14 mouse cellular contexts compared by ENCODE assay signal in the genomic region with DNA sequence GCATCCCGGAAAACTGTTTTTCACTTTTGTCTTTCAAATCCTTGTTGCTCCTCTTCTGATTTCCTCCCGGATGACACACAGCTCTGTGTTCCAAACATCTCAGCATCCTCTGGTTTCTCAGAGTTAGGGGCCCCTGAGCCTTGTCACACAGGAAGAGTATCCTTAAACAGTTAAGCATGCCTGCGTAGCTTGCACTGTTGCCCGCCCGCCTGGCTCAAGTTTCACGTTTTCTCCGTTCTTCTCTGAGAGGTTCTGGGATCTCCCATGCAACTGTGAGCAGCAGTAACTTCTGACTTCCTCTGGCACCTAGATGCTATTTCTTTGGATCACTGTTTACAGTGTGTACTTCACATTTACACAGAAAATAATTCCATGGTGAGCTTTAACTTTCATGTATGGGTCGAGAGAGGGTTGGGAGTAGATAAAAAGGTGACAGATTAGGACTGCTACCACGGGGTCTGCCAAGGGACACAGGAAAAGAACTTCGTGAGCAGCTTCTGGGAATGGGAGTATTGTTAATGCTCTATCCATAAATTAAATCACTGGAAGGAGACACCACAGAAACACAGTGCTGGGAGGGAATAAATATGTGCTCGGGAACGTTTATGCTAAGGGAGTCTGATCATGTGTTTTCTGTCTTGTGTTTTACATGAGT. TPM values are rescaled to one million over a fixed set of nuclear protein-coding genes. Genes with fewer than 3 reads are reported as not detected.
DNase-seq lines count a peak whose midpoint lies in the region; ATAC-seq and TF ChIP-seq lines count a peak whose summit lies in the region.
"Had no signal": no experiment of that assay in that cellular context is flagged by ENCODE, and none has a peak within 500 bp of the region (broad histone marks: within the 10 kb centered on the region; RNA-seq: fewer than 3 reads in every experiment).

No protein-coding gene starts in this region.

- H3K27ac ChIP-seq in heart, adult 2 months, result peak overlapping the region; percentile 31; the same call in 1 of the 2 replicates
- H3K27ac ChIP-seq in heart, embryonic 10.5 days, result no peak overlapping the region
- peak overlapping the region; percentile 83 for H3K27ac ChIP-seq in kidney, embryonic 15.5 days
- peak overlapping the region; percentile 62 for H3K27ac ChIP-seq in stomach, embryonic 16.5 days (ENCODE audit: low read length)
- H3K27ac ChIP-seq: limb, embryonic 10.5 days had no signal

- no peaks in the 10 kb centered on the region for H3K79me2 ChIP-seq in heart, adult 2 months (replicated peaks; ENCODE audit: control insufficient read depth, insufficient read depth, low read length)

- H3K4me2 ChIP-seq in kidney, embryonic 15.5 days, result peak overlapping the region; percentile 52
- H3K4me2 ChIP-seq in stomach, embryonic 16.5 days (ENCODE audit: low read depth, low read length), result peak overlapping the region; percentile 32

- intact Hi-C loops in heart, adult 2 months (cut with DNase I), result no loop called here

- H3K9ac ChIP-seq in heart, adult 2 months (ENCODE audit: low read depth, low read length), result peak overlapping the region; percentile 58
- no peak overlapping the region for H3K9ac ChIP-seq in kidney, embryonic 15.5 days
- H3K9ac ChIP-seq in stomach, embryonic 16.5 days (ENCODE audit: low read length), result no peak overlapping the region

- 18% methylated on average over 12 of the region's 12 CpGs for WGBS in heart, adult 2 months
- WGBS in heart, embryonic 10.5 days, result 48% methylated on average over 12 of the region's 12 CpGs
- whole genome bisulfite sequencing in kidney, embryonic 15.5 days, result 13% methylated on average over 12 of the region's 12 CpGs
- 20% methylated on average over 12 of the region's 12 CpGs for WGBS in stomach, embryonic 16.5 days

- H3K4me1 ChIP-seq in heart, adult 2 months (ENCODE audit: control insufficient read depth, insufficient read depth, low read length), result peaks cover 6% of the 10 kb centered on the region
- peaks cover 13% of the 10 kb centered on the region for H3K4me1 ChIP-seq in heart, embryonic 10.5 days
- H3K4me1 ChIP-seq in kidney, embryonic 15.5 days, result peaks cover 52% of the 10 kb centered on the region
- peaks cover 21% of the 10 kb centered on the region for H3K4me1 ChIP-seq in stomach, embryonic 16.5 days (ENCODE audit: control insufficient read depth, insufficient read depth, low read length)

- no peaks in the 10 kb centered on the region for H3K9me3 ChIP-seq in heart, embryonic 10.5 days
- no peaks in the 10 kb centered on the region for H3K9me3 ChIP-seq in kidney, embryonic 15.5 days (replicated peaks)
- no peaks in the 10 kb centered on the region for H3K9me3 ChIP-seq in stomach, embryonic 16.5 days (replicated peaks; ENCODE audit: control insufficient read depth, low read length)
- H3K9me3 ChIP-seq: limb, embryonic 10.5 days had no signal

- no peak for TF ChIP-seq POLR2A in heart, adult 2 months (IDR thresholded peaks at IDR 0.05; ENCODE audit: insufficient read depth, low read depth, low read length)

- TF ChIP-seq EP300 in heart, adult 2 months (IDR thresholded peaks at IDR 0.05; ENCODE audit: insufficient read depth, low read depth, low read length), result no peak

- TF ChIP-seq CTCF in heart, adult 2 months (IDR thresholded peaks at IDR 0.05), result no peak

- no peaks in the 10 kb centered on the region for H3K36me3 ChIP-seq in heart, adult 2 months (ENCODE audit: control insufficient read depth, insufficient read depth, low read length)
- no peaks in the 10 kb centered on the region for H3K36me3 ChIP-seq in heart, embryonic 10.5 days
- H3K36me3 ChIP-seq in kidney, embryonic 15.5 days, result no peaks in the 10 kb centered on the region
- no peaks in the 10 kb centered on the region for H3K36me3 ChIP-seq in stomach, embryonic 16.5 days (ENCODE audit: control insufficient read depth, insufficient read depth, low read length)
- H3K36me3 ChIP-seq: limb, embryonic 10.5 days had no signal

- peak; percentile 31 to 42 for DNase-seq in heart, adult 2 months
- DNase-seq in heart, embryonic 10.5 days (ENCODE audit: low spot score), result no peak
- DNase-seq in urinary bladder, postnatal 14 days (ENCODE audit: low spot score), result peak; percentile 52
- DNase-seq in urinary bladder, adult 2 months (ENCODE audit: low spot score), result no peak
- no peak for DNase-seq in frontal cortex, postnatal 10 days (ENCODE audit: low spot score in 2 of 2)
- DNase-seq: cerebellum, postnatal 36 days; spleen, adult 18-20 months; thymus, postnatal 25 days had no signal

- H3K4me3 ChIP-seq in heart, adult 2 months, result peak overlapping the region; percentile 24; the same call in 1 of the 2 replicates
- H3K4me3 ChIP-seq in heart, embryonic 10.5 days, result no peak overlapping the region
- peak overlapping the region; percentile 36 for H3K4me3 ChIP-seq in kidney, embryonic 15.5 days (replicated peaks)
- peak overlapping the region; percentile 13 for H3K4me3 ChIP-seq in stomach, embryonic 16.5 days (replicated peaks; ENCODE audit: low read length)
- H3K4me3 ChIP-seq: erythroblast, embryonic 14.5 days; limb, embryonic 10.5 days; myocyte had no signal

- ATAC-seq in kidney, embryonic 15.5 days (replicated peaks; ENCODE audit: low FRiP score), result peak; percentile 65
- ATAC-seq in stomach, embryonic 16.5 days (ENCODE audit: insufficient read depth, low FRiP score), result peak; percentile 54; the same call in 1 of the 2 replicates
- no peak for ATAC-seq in erythroid progenitor cell, adult 5-6 weeks (replicated peaks; ENCODE audit: low FRiP score, poor library complexity, severe bottlenecking)

- no peaks in the 10 kb centered on the region for H3K27me3 ChIP-seq in heart, adult 2 months (ENCODE audit: control insufficient read depth, insufficient read depth, low read length)
- no peaks in the 10 kb centered on the region for H3K27me3 ChIP-seq in heart, embryonic 10.5 days (ENCODE audit: insufficient read depth, poor library complexity, severe bottlenecking)
- H3K27me3 ChIP-seq in kidney, embryonic 15.5 days, result no peaks in the 10 kb centered on the region
- H3K27me3 ChIP-seq in stomach, embryonic 16.5 days (ENCODE audit: control insufficient read depth, insufficient read depth, low read length), result no peaks in the 10 kb centered on the region

RNA-seq across cellular contexts. Expression of a gene that starts 1.3 kb away (rescaled TPM):
- 1 to 10 TPM; 5.7 to 8.2 TPM for total RNA-seq in heart, adult 2 months (2021)
- 3.7 and 7.3 TPM in 2 replicates for polyA plus RNA-seq in heart, adult 2 months (2012; rRNA removed)
- polyA plus RNA-seq in heart, embryonic 10.5 days (2016; fragmentation: Nextera tagmentation; extraction: Ambion mirVana), result 1.1 and 1.7 TPM in 2 replicates
- polyA plus RNA-seq in urinary bladder, adult 2 months (2012; rRNA removed), result 19.5 and 24.4 TPM in 2 replicates
- polyA plus RNA-seq in kidney, embryonic 15.5 days (2015; fragmentation: Nextera tagmentation; extraction: Ambion mirVana), result 41.7 and 45.2 TPM in 2 replicates
- polyA plus RNA-seq in stomach, embryonic 16.5 days (2015; fragmentation: Nextera tagmentation; extraction: Ambion mirVana), result 14.9 and 15.0 TPM in 2 replicates
- total RNA-seq in erythroid progenitor cell, adult 5-6 weeks (2015; ENCODE audit: low replicate concordance), result not detected in 2 replicates
- not detected in 2 replicates for total RNA-seq in erythroid progenitor cell, adult 5-6 weeks (2017; ENCODE audit: low replicate concordance)
- polyA plus RNA-seq: erythroblast, embryonic 14.5 days had no signal

Comparison
In these comparisons a context has a peak if more than half of its experiments do, and no peak if none do; other contexts are left out.
1. DNase-seq: peak in heart, adult 2 months (2 of 2) and urinary bladder, postnatal 14 days (single experiment); none in heart, embryonic 10.5 days (single experiment), urinary bladder, adult 2 months (single experiment) and frontal cortex, postnatal 10 days (0 of 2).